Comparison of ENCODE assay signal across 9 mouse cellular contexts in the genomic region with DNA sequence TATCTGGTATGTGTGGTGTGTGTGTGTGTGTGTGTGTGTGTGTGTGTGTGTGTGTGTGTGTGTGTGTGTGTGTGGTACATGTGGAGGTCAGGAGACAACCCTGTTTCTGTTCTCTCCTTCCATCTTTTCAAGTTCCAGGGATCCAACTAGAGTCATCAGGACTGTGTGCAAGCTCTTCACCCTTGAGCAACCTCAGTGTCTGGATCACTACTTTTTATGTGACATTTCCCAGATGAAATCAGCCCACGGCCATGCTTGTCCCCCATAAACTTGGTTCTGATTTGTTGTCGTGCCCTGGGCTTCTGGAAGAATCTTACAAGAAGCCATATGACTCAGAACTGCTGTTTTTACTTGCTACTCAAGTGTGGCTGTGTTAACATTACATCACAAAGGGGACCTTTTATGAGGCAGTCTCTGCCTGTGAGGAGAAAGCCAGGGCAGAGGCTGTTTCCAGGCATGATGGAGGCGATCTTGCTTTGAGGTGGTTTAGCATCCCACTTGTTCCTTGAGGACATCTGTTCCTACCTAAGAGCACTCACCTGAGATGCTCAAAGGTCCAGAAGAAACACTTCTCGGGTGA. TPM values are rescaled to one million over a fixed set of nuclear protein-coding genes. Genes with fewer than 3 reads are reported as not detected.
DNase-seq lines count a peak whose midpoint lies in the region; ATAC-seq lines count a peak whose summit lies in the region.
"Had no signal": no experiment of that assay in that cellular context is flagged by ENCODE, and none has a peak within 500 bp of the region (broad histone marks: within the 10 kb centered on the region; RNA-seq: fewer than 3 reads in every experiment).

A gene (plus strand): TSS at position 428 of the 580 bp plus-strand sequence.

- no peak within 1 kb of the TSS for H3K4me2 ChIP-seq in heart, embryonic 13.5 days
- H3K4me2 ChIP-seq in midbrain, embryonic 11.5 days, result no peak within 1 kb of the TSS
- no peak within 1 kb of the TSS for H3K4me2 ChIP-seq in midbrain, embryonic 14.5 days (ENCODE audit: low read length)

- no peak within 1 kb of the TSS for H3K9ac ChIP-seq in heart, embryonic 13.5 days
- no peak within 1 kb of the TSS for H3K9ac ChIP-seq in midbrain, embryonic 11.5 days (ENCODE audit: low read length)
- no peak within 1 kb of the TSS for H3K9ac ChIP-seq in midbrain, embryonic 14.5 days (replicated peaks; ENCODE audit: low read length)

- no peaks in the 10 kb centered on the region for H3K9me3 ChIP-seq in heart, embryonic 13.5 days
- no peaks in the 10 kb centered on the region for H3K9me3 ChIP-seq in midbrain, embryonic 11.5 days (ENCODE audit: control insufficient read depth, low read length)
- H3K9me3 ChIP-seq in midbrain, embryonic 14.5 days (ENCODE audit: control insufficient read depth, low read length), result no peaks in the 10 kb centered on the region

- ATAC-seq in heart, embryonic 13.5 days (ENCODE audit: extremely low read depth, insufficient number of reproducible peaks, low FRiP score, low TSS enrichment), result no peak
- no peak for ATAC-seq in midbrain, embryonic 11.5 days (ENCODE audit: low FRiP score)
- no peak for ATAC-seq in midbrain, embryonic 14.5 days (ENCODE audit: low FRiP score, low TSS enrichment)
- no peak for ATAC-seq in erythroblast, adult 5-6 weeks (replicated peaks; ENCODE audit: low FRiP score, poor library complexity, severe bottlenecking)
- no peak for ATAC-seq in megakaryocyte progenitor cell, adult 5-6 weeks (replicated peaks; ENCODE audit: poor library complexity)

- H3K27ac ChIP-seq in heart, embryonic 13.5 days (replicated peaks), result no peak within 1 kb of the TSS
- H3K27ac ChIP-seq in midbrain, embryonic 11.5 days (ENCODE audit: low read depth, low read length), result no peak within 1 kb of the TSS
- no peak within 1 kb of the TSS for H3K27ac ChIP-seq in midbrain, embryonic 14.5 days (replicated peaks; ENCODE audit: low read depth, low read length)
- H3K27ac ChIP-seq: macrophage had no signal

- no peaks in the 10 kb centered on the region for H3K4me1 ChIP-seq in heart, embryonic 13.5 days
- no peaks in the 10 kb centered on the region for H3K4me1 ChIP-seq in midbrain, embryonic 11.5 days (ENCODE audit: control insufficient read depth, insufficient read depth, low read length)
- no peaks in the 10 kb centered on the region for H3K4me1 ChIP-seq in midbrain, embryonic 14.5 days (ENCODE audit: control insufficient read depth, insufficient read depth, low read length)

- DNase-seq in heart, postnatal 14 days, result no peak
- no peak for DNase-seq in midbrain, embryonic 11.5 days (ENCODE audit: low spot score, missing footprints)
- DNase-seq in midbrain, embryonic 14.5 days, result no peak
- DNase-seq in ovary, postnatal 10 days (ENCODE audit: low spot score), result no peak
- no peak for DNase-seq in spleen, postnatal 14 days (ENCODE audit: low spot score in 2 of 2)

- no peaks in the 10 kb centered on the region for H3K27me3 ChIP-seq in heart, embryonic 13.5 days (replicated peaks)
- no peaks in the 10 kb centered on the region for H3K27me3 ChIP-seq in midbrain, embryonic 11.5 days (ENCODE audit: control insufficient read depth, insufficient read depth, low read length)
- H3K27me3 ChIP-seq in midbrain, embryonic 14.5 days (ENCODE audit: control insufficient read depth, insufficient read depth, low read length), result no peaks in the 10 kb centered on the region

- intact Hi-C loops in heart, postnatal 14 days (cut with DNase I), result no loop called here

- no peaks in the 10 kb centered on the region for H3K36me3 ChIP-seq in heart, embryonic 13.5 days
- H3K36me3 ChIP-seq in midbrain, embryonic 11.5 days (ENCODE audit: control insufficient read depth, insufficient read depth, low read length), result no peaks in the 10 kb centered on the region
- H3K36me3 ChIP-seq in midbrain, embryonic 14.5 days (ENCODE audit: control insufficient read depth, insufficient read depth, low read length), result no peaks in the 10 kb centered on the region

- WGBS in heart, embryonic 13.5 days, result 73% methylated on average over 4 of the region's 4 CpGs
- WGBS in midbrain, embryonic 11.5 days, result 78% methylated on average over 4 of the region's 4 CpGs
- WGBS in midbrain, embryonic 14.5 days, result 76% methylated on average over 4 of the region's 4 CpGs

- H3K4me3 ChIP-seq in heart, embryonic 13.5 days, result no peak within 1 kb of the TSS
- H3K4me3 ChIP-seq in midbrain, embryonic 11.5 days (ENCODE audit: low read depth, low read length), result no peak within 1 kb of the TSS
- H3K4me3 ChIP-seq in midbrain, embryonic 14.5 days (replicated peaks; ENCODE audit: low read depth, low read length), result no peak within 1 kb of the TSS

RNA-seq across cellular contexts. Expression of the gene that starts here (rescaled TPM):
- 10.2 and 11.2 TPM in 2 replicates for polyA plus RNA-seq in heart, embryonic 13.5 days (2015; fragmentation: Nextera tagmentation; extraction: Ambion mirVana)
- 1 to 10 TPM; 8.6 to 9.0 TPM for total RNA-seq in heart, postnatal 14 days (2021)
- polyA plus RNA-seq in midbrain, embryonic 11.5 days (2014; fragmentation: Nextera tagmentation; extraction: Ambion mirVana), result 11.8 and 13.2 TPM in 2 replicates
- 5.2 and 6.5 TPM in 2 replicates for polyA plus RNA-seq in midbrain, embryonic 14.5 days (2014; fragmentation: Nextera tagmentation; extraction: Ambion mirVana)
- 18.3 and 21.5 TPM in 2 replicates for total RNA-seq in erythroblast, adult 5-6 weeks (2015; ENCODE audit: low replicate concordance)
- 27.3 and 29.6 TPM in 2 replicates for total RNA-seq in erythroblast, adult 5-6 weeks (2017; ENCODE audit: low replicate concordance)
- 13.5 and 13.9 TPM in 2 replicates for total RNA-seq in megakaryocyte progenitor cell, adult 5-6 weeks (2015)
- total RNA-seq in megakaryocyte progenitor cell, adult 5-6 weeks (2017), result 12.3 and 13.5 TPM in 2 replicates
